Mouse (Mus musculus) spleen, adult 2 months (tissue): ENCODE measurements around the gene Zbtb24. TPM values are rescaled to one million over a fixed set of nuclear protein-coding genes. Genes with fewer than 3 reads are reported as not detected.
A peak's percentile ranks its signal among the peaks of the same experiment; 100 is the strongest.

Experiments
- DNase-seq, 2 experiments: peaks; one replicate each; pipeline versions ENCODE4 v3.0.0 to v3.0.0-alpha.2; 2012 to 2021; ENCODE audit warnings: low spot score in 2 of 2, low read depth in 1 of 2
- H3K27ac ChIP-seq: fragments of 200-500 bp; 2 replicates; pipeline ENCODE4 v1.5.1; 2012; ENCODE audit warnings: low read length, inconsistent platforms; ENCODE audit not compliant: insufficient read depth
- H3K27me3 ChIP-seq: fragments of 200-500 bp; 2 replicates; pipeline ENCODE4 v1.6.1; 2012; ENCODE audit warnings: mild to moderate bottlenecking, moderate library complexity, low read length, inconsistent platforms; ENCODE audit not compliant: control insufficient read depth, insufficient read depth
- H3K36me3 ChIP-seq: fragments of 200-500 bp; 2 replicates; pipeline ENCODE4 v1.6.1; 2012; ENCODE audit warnings: mild to moderate bottlenecking, low read length, inconsistent platforms; ENCODE audit not compliant: control insufficient read depth, insufficient read depth
- H3K4me1 ChIP-seq: fragments of 200-500 bp; 2 replicates; pipeline ENCODE4 v1.6.1; 2011; ENCODE audit warnings: inconsistent platforms; ENCODE audit not compliant: control insufficient read depth, insufficient read depth, insufficient read length
- H3K4me3 ChIP-seq: fragments of 200-500 bp; 2 replicates; pipeline ENCODE4 v1.5.1; 2011; ENCODE audit warnings: mild to moderate bottlenecking, inconsistent platforms; ENCODE audit not compliant: insufficient read depth, insufficient read length; ENCODE audit errors: extremely low read depth
- CTCF ChIP-seq: fragments of 200-500 bp; IDR thresholded peaks from 2 replicates; pipeline ENCODE4 v1.5.1; 2011; ENCODE audit warnings: mild to moderate bottlenecking, inconsistent platforms; ENCODE audit not compliant: insufficient read depth, insufficient read length, insufficient replicate concordance; ENCODE audit errors: extremely low read depth
- POLR2A ChIP-seq: fragments of 200-500 bp; IDR thresholded peaks from 2 replicates; pipeline ENCODE4 v1.6.1; 2011; ENCODE audit warnings: low read depth, low read length, inconsistent platforms
- WGBS: fragments of 180-500 bp; shearing (Covaris S2); methylation state at CpG from one replicate; pipeline ENCODE4 v1.1.7; 2018; 5-methylcytosine and 5-hydroxymethylcytosine counted together
- polyA plus RNA-seq: library from polyadenylated mRNA; depleted of rRNA; stranded (reverse); fragments of >200 nt; gene quantifications from 2 replicates; pipeline ENCODE4 v1.2.3, GENCODE M21; 2012

The Zbtb24 gene
- polyA plus RNA-seq, 1 experiment = 13.2 TPM

- TF ChIP-seq POLR2A = no peak
- 94% methylated on average over 7 of the region's 7 CpGs for WGBS
- peaks cover 86% of the 10 kb centered on the region for H3K36me3 ChIP-seq
- H3K4me3 ChIP-seq = no peak overlapping the region
- no peak overlapping the region for H3K27ac ChIP-seq
- no peaks in the 10 kb centered on the region for H3K27me3 ChIP-seq
- no peak for DNase-seq
- peaks cover 6% of the 10 kb centered on the region; the same call in 1 of the 2 replicates for H3K4me1 ChIP-seq
Measured at GRCm38 (mm10) chr10:41482446-41482845, 32.3 kb downstream of the Zbtb24 start.

GRCm38 (mm10) chr10:41485778-41486177 lies 35.6 kb downstream of the Zbtb24 start:
- 92% methylated on average over 16 of the region's 16 CpGs for WGBS
- Histone ChIP-seq H3K36me3 (peaks cover 63% of the 10 kb centered on the region), H3K27ac (no peak overlapping the region), H3K27me3 (no peaks in the 10 kb centered on the region), H3K4me3 (no peak overlapping the region), H3K4me1 (no peaks in the 10 kb centered on the region; the same call in none of the 2 replicates)
- TF ChIP-seq CTCF (no peak), POLR2A (no peak)
- DNase-seq = no peak

DNA sequence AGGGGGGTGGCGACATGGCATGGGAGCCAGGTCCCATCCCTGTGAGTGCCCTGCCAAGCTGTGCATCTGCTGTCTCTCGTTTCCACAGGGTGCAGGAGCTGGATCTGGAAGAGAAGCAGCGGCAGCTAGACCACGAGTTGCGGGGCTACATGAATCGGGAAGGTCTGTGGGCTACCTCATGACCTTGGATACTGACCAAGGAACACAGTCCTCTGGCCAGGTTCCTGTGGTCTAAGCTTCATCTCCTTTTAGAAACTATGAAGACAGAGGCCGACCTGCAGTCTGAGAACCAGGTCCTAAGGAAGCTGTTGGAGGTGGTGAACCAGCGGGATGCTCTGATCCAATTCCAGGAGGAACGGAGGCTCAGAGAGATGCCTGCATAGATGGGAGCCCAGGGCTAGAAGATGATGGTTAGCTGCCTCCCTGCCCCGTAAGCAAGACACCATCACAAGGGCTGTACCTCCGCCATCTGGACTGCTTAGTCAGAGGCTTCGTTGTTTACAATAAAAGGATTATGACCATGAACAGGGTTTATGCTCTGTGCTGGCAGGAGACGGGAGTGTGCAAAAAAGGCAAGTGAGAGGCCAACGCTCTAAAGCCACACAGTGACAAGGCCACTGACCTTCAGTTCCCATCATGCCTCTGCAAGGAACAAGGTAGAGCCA lies 36.5 kb downstream of the Zbtb24 start:
- DNase-seq = no peak
- no peaks in the 10 kb centered on the region for H3K27me3 ChIP-seq

DNA sequence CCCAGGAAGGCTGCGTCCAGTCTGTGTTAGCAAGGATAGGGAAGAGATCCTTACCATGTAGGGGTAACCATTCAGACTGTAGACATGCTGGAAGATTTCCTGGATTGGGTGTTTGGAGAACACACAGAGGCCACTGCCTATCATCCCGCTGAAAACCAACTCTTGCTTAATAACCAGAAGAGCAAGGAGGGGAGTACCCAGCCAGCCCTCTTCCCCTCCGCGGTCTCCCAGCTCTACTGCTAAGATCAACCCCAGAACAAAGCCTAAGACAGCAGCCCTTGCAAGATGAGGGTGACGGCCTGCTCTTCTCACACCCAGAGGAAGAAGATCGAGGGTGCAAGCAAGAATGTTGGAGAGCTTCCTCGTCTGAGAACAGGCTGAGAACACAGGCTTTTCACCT lies 38.7 kb downstream of the Zbtb24 start:
- DNase-seq = no peak
- H3K27ac ChIP-seq = no peak overlapping the region
- H3K27me3 ChIP-seq = no peaks in the 10 kb centered on the region
- no peaks in the 10 kb centered on the region; the same call in none of the 2 replicates for H3K4me1 ChIP-seq
- WGBS = 30% methylated on average over 7 of the region's 7 CpGs
- peaks cover 34% of the 10 kb centered on the region for H3K36me3 ChIP-seq
- peak overlapping the region; percentile 19; the same call in 1 of the 2 replicates for H3K4me3 ChIP-seq
- TF ChIP-seq POLR2A (no peak), CTCF (no peak)

More for the DNA sequence above, 36.5 kb downstream of the Zbtb24 start:
- Histone ChIP-seq H3K27ac (no peak overlapping the region), H3K4me1 (no peaks in the 10 kb centered on the region; the same call in none of the 2 replicates), H3K36me3 (peaks cover 55% of the 10 kb centered on the region), H3K4me3 (no peak overlapping the region)
- TF ChIP-seq POLR2A (no peak), CTCF (no peak)
- WGBS = 91% methylated on average over 14 of the region's 14 CpGs

DNA sequence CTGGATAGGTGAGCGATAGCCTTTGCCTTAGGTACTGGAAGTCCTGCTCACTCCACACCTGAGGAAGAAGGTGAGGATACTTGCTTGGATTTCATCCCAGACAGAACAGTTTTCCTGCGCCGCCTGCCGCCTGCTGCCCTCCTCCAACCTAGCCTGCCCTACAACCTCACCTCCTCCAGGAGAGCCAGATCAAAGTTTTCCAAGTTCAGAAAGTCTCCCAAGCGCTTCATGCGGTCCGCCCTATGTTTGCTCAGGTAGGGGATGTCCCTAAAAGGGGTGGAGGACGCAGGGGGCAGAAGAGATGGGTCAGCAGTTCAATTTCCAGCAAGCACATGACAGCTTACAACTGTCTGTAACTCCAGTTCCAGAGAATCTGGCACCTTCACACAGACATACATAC lies 39.1 kb downstream of the Zbtb24 start:
- Histone ChIP-seq H3K4me1 (no peaks in the 10 kb centered on the region; the same call in none of the 2 replicates), H3K4me3 (peak overlapping the region; percentile 19; the same call in 1 of the 2 replicates), H3K27me3 (no peaks in the 10 kb centered on the region), H3K36me3 (peaks cover 30% of the 10 kb centered on the region), H3K27ac (no peak overlapping the region)
- WGBS = 52% methylated on average over 8 of the region's 8 CpGs
- DNase-seq = no peak
- TF ChIP-seq CTCF = no peak
- TF ChIP-seq POLR2A = no peak

DNA sequence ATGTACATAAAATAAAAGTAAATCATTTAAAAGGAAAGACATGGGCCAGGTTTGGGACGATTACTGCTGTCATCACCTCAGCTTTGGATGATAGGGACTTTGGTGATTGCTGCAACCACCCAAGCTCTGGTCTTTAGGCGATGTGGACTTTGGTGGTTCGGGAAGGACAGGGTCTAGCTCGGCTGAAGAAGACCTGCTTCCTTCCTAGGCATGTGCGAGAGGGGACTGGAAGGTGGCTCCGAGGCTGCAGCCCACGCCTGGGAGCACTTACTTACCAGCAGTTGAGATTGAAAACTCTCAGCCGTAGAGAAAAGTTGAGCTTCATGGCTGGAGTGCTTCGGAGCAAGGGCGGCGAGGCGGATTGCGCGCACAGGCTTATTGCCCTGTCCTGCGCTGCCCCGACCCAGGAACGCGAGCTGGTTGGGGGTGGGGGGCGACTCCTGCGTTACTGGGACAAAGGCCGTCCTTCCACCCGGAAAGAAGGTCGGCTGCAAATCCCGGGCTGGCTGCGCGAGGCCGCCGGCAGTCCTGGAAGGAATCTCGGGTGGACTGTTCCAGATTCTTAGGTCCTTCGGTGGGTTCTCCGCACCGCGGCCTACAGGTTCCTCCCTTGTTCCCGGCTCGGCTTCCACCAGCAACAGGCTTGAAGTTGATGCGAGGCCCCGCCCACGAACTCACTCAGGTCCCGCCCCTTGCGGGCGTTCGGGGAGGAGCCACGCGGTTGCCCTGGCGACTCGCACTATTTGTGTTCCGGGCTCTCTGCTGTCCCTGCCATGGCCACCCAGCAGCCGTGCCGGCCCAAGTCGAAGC lies 39.7 kb downstream of the Zbtb24 start, which contains the start of the genes Smpd2 and Ppil6:
Gene Smpd2, minus strand, starts transcription at position 662 of the 810 bp plus-strand sequence.
Gene Ppil6, plus strand, starts transcription at position 732 of the 810 bp plus-strand sequence.
- Histone ChIP-seq H3K27ac (peak within 1 kb of the TSS; percentile 44; the same call in 1 of the 2 replicates), H3K27me3 (no peaks in the 10 kb centered on the region), H3K36me3 (peaks cover 26% of the 10 kb centered on the region), H3K4me3 (peak within 1 kb of the TSS; percentile 84), H3K4me1 (no peaks in the 10 kb centered on the region; the same call in none of the 2 replicates)
- no peak for TF ChIP-seq CTCF
- peak; percentile 11; the same call in 1 of the 2 replicates for TF ChIP-seq POLR2A
- under 1% methylated on average over 49 of the region's 50 CpGs for WGBS
- DNase-seq = peak; percentile 73 to 93

GRCm38 (mm10) chr10:41490518-41490873 lies 40.3 kb downstream of the Zbtb24 start:
- DNase-seq = no peak
- TF ChIP-seq CTCF (no peak), POLR2A (no peak)
- peak overlapping the region; percentile 84; the same call in 1 of the 2 replicates for H3K4me3 ChIP-seq
- no peak overlapping the region for H3K27ac ChIP-seq
- peaks cover 20% of the 10 kb centered on the region for H3K36me3 ChIP-seq
- no peaks in the 10 kb centered on the region; the same call in none of the 2 replicates for H3K4me1 ChIP-seq
- no peaks in the 10 kb centered on the region for H3K27me3 ChIP-seq
- 2% methylated on average over 29 of the region's 29 CpGs for WGBS
